Mouse (Mus musculus): ENCODE results near the gene Slc2a4. TPM values are rescaled to one million over a fixed set of nuclear protein-coding genes. Genes with fewer than 3 reads are reported as not detected.
"Not testable (repeated sequence)": the region's sequence is repeated elsewhere in the genome, so short reads cannot be mapped to it uniquely, and the experiment has no call there.

Gene Slc2a4
- total RNA-seq, 2 experiments from 2014 or later, result 70.7 to 200 TPM

- no peak for DNase-seq (ENCODE audit: low spot score in 2 of 2)
Measured at GRCm38 (mm10) chr11:69976271-69976670, 28.3 kb upstream of the Slc2a4 start.

DNA sequence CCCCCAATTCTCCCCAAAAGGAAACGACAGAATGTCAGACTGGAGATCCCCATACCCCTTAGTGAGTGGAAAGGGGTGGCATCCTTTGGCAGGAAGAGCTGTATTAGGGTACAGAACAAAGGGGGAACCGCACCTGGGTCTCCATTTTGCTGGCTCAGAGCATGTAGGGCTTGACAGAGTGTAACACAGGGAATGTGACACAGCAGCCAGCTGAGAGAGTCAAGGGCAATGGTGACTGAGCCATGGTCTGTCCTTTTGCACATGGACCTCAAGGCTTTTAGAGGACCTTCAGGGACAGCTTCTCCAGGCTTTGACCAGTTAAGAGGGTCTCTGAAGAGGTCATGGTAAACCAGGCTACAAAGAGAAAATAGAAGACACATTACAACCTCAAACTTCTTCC, 26.9 kb upstream of the Slc2a4 start:
- DNase-seq (ENCODE audit: low spot score in 2 of 2), result no peak

GRCm38 (mm10) chr11:69970775-69971174, 22.8 kb upstream of the Slc2a4 start:
- no peak for DNase-seq (ENCODE audit: low spot score in 2 of 2)

DNA sequence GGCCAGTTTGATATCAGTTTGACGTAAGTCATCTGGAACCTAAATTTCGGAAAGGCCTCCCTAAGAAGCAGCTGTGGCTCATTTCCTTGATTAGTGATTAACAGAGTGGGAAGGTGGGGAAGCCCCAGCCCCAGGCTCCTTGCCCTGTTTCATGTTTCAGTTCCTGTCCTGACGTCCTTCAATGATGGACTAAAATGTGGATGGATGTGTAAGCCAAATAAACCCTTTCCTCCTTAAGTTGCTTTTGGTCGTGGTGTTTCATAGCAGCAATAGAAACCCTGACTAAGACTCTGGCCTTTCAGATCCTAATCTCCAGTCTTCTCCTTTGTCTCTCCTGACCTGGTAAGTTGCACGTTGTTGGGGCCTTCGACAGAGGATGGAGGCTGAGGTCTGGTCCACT, 22.2 kb upstream of the Slc2a4 start:
- DNase-seq (ENCODE audit: low spot score in 2 of 2), result no peak

DNA sequence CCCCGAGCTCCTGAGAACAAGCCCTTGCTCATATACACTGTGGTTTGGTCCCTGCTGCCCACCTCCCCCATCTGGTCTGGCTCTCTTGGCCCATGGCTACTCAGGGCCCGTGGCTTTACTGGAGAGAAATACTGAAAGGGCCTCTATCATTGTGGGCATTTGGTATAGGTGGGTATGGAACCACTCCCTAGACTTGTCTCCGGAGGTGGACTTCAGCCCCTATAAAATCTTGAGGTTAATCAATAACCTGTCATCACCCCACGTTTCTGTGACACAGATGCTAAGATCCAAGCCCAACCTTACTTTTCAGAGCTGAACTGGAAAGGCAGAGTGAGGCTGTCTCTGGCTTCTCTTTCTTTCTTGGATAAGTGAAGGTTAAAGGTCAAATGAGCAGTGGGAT, 20.8 kb upstream of the Slc2a4 start:
- DNase-seq (ENCODE audit: low spot score in 2 of 2), result no peak

DNA sequence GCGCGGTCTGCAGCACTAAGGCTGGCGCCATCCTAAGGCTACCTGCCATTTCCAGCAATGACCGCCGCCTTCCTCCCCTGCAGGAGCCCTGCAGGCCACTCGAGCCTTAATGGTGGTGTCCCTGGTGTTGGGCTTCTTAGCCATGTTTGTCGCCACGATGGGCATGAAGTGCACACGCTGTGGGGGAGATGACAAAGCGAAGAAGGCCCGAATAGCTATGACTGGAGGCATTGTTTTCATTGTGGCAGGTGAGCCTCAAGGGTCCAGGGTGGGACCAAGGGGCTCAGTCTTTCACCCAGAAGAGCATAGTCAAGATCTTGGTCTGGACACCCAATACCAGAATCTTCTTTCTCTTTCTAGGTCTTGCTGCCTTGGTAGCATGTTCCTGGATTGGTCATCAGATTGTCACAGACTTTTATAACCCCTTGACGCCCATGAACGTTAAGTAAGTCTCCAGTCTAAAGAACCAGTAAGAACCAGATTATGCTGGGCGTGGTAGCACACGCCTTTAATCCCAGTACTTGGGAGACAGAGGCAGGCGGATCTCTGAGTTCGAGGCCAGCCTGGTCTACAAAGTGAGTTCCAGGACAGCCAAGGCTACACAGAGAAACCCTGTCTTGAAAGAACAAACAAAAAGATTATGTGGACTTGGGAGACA, 19.0 kb upstream of the Slc2a4 start:
- DNase-seq (ENCODE audit: low spot score in 2 of 2), result no peak

DNA sequence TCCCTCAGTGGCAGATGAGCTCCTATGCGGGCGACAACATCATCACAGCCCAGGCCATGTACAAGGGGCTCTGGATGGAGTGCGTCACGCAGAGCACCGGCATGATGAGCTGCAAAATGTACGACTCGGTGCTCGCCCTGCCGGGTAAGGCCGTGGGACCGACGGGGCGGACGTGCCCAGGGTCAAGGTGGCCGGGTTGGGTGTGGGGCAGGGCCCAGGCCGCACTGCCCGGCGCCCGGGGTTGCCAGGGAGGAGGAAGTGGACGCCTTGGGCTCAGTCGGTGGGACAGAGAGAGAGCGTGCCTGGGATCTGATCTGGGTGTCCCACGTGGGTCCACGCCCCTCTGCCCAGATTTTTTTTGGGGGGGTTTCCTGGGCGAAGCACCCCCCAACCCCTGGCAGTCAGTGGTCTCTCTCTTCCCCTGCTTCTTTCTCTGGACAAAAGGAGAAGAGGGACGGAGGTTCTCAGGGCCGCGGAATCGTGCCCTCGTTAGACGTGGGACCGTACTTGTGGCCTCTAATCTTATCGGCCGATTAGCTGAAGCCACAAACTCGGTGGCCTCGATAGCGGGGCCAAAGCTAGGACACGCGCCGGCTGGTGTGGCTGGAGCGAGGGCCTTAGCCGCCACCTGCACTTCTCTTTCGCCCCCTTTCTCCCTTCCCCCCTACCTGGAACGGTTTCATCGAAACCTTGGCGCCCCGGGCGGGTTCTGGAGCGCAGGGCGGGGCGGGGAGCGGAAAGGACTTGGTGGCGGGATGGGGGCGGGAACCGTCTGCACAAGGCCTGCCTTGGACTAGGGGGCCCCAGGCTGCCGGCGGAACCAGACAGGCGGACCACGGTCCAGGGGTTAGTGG, 18.2 kb upstream of the Slc2a4 start:
- DNase-seq (ENCODE audit: low spot score in 2 of 2), result no peak

DNA sequence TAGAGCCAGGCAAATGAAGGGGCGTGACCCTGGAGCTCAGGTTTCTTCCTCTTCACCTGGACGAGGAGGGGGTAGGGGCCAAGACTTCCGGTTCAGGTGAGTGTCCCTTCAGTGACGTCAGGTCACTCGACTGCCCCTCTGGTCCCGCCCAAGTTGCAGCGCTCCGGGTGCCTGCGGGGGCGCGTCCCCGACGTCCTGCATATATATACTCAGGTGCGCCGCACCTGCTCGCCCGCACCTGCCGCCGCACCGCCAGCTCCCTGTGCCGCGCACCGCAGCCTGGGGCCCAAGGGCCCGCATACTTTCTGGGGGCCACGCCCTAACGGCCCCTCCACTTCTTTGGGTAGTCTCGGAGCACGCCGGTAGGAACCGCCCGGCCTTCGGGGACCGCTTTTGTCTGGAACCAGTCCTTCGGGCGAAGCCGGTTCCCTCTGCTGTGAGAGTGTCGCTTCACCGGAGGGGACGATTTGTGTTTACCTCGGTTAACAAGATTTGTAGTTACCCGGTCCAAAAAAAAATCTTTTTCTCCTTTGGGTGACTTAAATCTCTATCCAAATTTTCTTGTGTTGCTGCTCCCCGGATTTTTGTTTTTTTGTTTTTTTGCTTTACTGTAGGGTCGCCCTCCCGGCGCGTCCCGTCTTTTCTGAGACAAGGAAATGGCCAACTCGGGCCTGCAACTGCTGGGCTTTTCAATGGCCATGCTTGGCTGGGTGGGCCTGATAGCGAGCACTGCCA, 17.4 kb upstream of the Slc2a4 start:
- no peak for DNase-seq (ENCODE audit: low spot score in 2 of 2)

GRCm38 (mm10) chr11:69964650-69965270, 16.8 kb upstream of the Slc2a4 start, which contains the start of gene Cldn7:
Gene Cldn7, plus strand, starts transcription at chr11:69964779.
- DNase-seq (ENCODE audit: low spot score in 2 of 2), result no peak

DNA sequence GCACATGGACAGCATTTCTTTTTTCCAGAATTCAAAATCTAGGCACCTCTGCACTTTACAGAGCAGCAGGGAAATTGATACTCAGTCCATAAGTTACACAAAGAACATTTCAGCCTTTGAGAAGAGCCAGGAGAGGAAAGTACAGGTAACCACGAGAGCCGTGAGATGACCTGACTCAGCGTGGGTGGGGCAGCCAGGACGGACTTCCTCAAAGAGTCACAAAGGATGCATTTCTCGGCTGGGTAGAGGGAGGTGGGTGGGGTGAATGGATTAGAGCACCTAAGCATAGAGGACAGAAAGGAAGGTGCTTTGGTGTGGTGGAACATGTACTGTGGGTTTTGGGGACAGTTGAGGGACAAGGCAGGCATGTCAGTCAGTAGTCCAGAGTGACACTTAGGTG, 13.9 kb upstream of the Slc2a4 start:
- no peak for DNase-seq (ENCODE audit: low spot score in 2 of 2)

GRCm38 (mm10) chr11:69960616-69961015, 12.6 kb upstream of the Slc2a4 start:
- no peak for DNase-seq (ENCODE audit: low spot score in 2 of 2)

DNA sequence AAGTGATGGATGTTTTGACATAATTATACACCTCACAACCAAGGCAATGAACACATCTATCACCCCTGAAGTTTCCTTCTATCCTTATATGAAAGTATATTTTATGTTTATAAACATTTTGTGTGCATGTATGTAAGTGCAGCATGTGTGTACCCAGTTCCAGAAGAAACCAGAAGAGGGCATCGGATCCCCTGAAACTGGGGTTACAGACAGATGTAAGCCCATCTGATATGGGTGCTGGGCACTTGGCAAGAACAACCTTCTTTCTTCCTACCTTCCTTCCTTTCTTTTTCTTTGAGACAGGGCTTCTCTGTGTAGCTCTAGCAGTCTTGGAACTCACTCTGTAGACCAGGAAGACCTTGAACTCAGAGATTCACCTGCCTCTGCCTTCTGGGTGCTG, 8.2 kb upstream of the Slc2a4 start:
- no peak for DNase-seq (ENCODE audit: low spot score in 2 of 2)

- DNase-seq (ENCODE audit: low spot score in 2 of 2), result not testable (repeated sequence)
Measured at GRCm38 (mm10) chr11:69955618-69956017, 7.6 kb upstream of the Slc2a4 start.

- no peak for DNase-seq (ENCODE audit: low spot score in 2 of 2)
Measured at GRCm38 (mm10) chr11:69953267-69953915, 5.4 kb upstream of the Slc2a4 start.

DNA sequence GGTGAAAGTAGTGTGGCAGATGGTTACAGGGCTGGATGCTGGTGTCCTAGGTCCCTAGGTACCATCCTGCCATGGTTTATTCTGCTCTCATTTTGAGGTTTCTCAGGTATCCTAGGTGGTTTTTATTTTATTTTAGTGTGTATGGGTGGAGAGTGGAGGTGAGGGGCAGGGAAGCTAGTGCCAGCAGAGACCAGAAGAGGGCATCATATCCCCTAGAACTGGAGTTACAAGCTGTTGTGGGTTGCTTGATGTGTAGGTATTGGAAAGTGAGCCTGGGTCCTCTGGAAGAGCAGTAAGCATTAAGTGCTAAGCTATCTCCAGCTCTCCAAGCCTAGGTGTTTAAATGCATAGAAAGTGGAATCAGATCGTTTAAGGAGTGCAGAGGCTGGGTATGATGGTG, 4.3 kb upstream of the Slc2a4 start:
- no peak for DNase-seq (ENCODE audit: low spot score in 2 of 2)

DNA sequence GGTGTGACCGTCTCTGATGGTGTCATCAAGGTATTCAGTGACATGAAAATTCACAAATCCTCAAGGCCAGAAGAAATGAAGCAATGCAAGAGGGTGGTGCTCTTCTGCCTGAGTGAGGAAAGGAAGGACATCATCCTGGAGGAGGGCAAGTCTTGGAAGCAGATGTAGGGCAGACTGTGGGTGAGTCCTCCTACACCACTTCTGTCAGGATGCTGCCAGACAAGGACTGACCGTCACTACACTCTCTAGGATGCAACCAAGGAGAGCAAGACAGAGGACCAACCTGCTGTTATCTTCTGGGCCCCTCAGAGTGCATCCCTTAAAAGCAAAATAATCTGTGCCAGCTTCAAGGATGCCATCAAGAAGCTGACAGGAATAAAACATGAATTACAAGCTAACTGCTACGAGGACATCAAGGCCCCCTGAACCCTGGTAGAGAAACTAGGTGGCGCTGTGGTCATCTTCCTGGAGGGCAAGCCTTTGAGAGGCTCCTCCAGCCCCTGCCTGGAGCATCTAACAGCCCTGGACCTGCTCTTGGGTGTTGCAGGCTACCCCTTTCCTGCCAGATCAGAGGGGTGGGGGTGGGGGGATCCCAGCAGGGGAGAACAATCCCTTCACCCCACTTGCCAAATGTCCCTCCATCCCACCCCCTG, 2.9 kb upstream of the Slc2a4 start:
- DNase-seq (ENCODE audit: low spot score in 2 of 2), result no peak

DNA sequence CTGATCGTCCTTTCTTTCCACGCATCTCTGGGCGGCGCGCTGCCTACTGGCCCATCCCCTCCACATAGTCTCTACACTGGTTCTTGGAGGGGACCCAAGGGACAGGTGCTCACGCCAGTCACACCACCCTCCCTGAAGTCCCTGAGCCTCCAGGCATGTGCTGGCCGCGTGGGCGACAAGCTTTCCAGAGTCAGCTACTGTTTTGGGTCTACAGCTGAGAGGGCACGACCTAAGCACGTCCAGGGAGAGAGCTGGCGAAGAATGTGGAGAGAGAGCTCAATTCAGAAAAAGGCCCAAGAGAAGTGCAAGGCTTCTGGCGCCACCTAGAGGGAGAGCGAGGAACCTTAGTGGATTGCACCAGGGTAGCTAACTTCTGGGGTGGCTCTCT, 769 bp upstream of the Slc2a4 start:
- peak; percentile 84 to 88 for DNase-seq (ENCODE audit: low spot score in 2 of 2)

- DNase-seq (ENCODE audit: low spot score in 2 of 2), result peak; percentile 43 to 61
Measured at GRCm38 (mm10) chr11:69947337-69948065, 487 bp downstream of the Slc2a4 start.

- no peak for DNase-seq (ENCODE audit: low spot score in 2 of 2)
Measured at GRCm38 (mm10) chr11:69945997-69946891, 1.7 kb downstream of the Slc2a4 start.
